Mouse (Mus musculus): Measurements from ENCODE around the gene Kctd3.

GRCm38 (mm10) chr1:188999981-189000380 lies 7.7 kb downstream of the Kctd3 start:
- TF ChIP-seq POLR2A (IDR thresholded peaks at IDR 0.05; ENCODE audit: insufficient read depth, low read length): no peak
- no peak for TF ChIP-seq EP300 (IDR thresholded peaks at IDR 0.05; ENCODE audit: insufficient read depth, low read depth, low read length)
